Mouse (Mus musculus) liver, adult 2 months (tissue): ENCODE measurements around the gene Caprin2.

Experiments used
- CTCF ChIP-seq: fragments of 200-500 bp; IDR thresholded peaks from 2 replicates; pipeline ENCODE4 v1.5.1; 2011; ENCODE audit warnings: low read depth, low read length, control low read depth
- POLR2A ChIP-seq: fragments of 200-500 bp; IDR thresholded peaks from 2 replicates; pipeline ENCODE4 v1.6.1; 2011; ENCODE audit warnings: low read length, control low read depth; ENCODE audit not compliant: insufficient read depth; ENCODE audit errors: extremely low read depth

DNA sequence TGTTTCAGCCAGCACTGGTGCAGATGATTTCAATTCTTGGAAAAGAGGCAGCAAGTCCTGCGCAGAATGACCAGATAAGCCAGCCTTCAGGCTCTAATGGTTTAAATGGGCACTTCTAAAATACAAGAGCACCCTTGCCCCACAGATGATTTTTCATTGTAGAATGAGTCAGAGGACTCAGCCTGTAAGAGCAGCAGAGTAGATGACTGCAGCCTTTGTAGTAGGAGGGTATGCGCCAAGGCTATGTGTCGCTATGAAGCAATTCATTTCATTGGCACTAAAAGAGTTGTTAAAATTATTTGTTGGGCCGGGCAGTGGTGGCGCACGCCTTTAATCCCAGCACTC is 442 bp upstream of the Caprin2 start:
- TF ChIP-seq CTCF (no peak), POLR2A (no peak)
